13 mouse cellular contexts compared by ENCODE assay signal in genomic region chr7:114847179-114847578, GRCm38 (mm10).
"Had no signal": no experiment of that assay in that cellular context is flagged by ENCODE, and none has a peak within 500 bp of the region (broad histone marks: within the 10 kb centered on the region; RNA-seq: fewer than 3 reads in every experiment).

No protein-coding gene starts in this region.

- H3K9me3 ChIP-seq: limb, embryonic 10.5 days; liver, embryonic 15.5 days; midbrain, embryonic 13.5 days had no signal

- H3K4me2 ChIP-seq: liver, embryonic 11.5 days; liver, embryonic 15.5 days; midbrain, embryonic 13.5 days had no signal

- DNase-seq: kidney, adult 11 months; kidney, adult 9 months; kidney, postnatal 10 days; kidney, postnatal 4 days; lung, adult 2 months; lung, postnatal 14 days; right cerebral cortex, postnatal 14 days; thymus, postnatal 36 days had no signal

- H3K27me3 ChIP-seq: liver, embryonic 15.5 days; midbrain, embryonic 13.5 days had no signal

- H3K4me3 ChIP-seq: left cerebral cortex, adult 2 months; limb, embryonic 10.5 days; liver, embryonic 15.5 days; midbrain, embryonic 13.5 days had no signal

- H3K36me3 ChIP-seq: limb, embryonic 10.5 days; liver, embryonic 15.5 days; midbrain, embryonic 13.5 days had no signal

- H3K9ac ChIP-seq: liver, embryonic 15.5 days; midbrain, embryonic 13.5 days had no signal

- H3K27ac ChIP-seq: left cerebral cortex, adult 2 months; limb, embryonic 10.5 days; liver, embryonic 15.5 days; midbrain, embryonic 13.5 days had no signal

- ATAC-seq: midbrain, embryonic 13.5 days had no signal

- H3K4me1 ChIP-seq: liver, embryonic 15.5 days had no signal
